Comparison of ENCODE assay signal across 9 mouse cellular contexts in genomic region chr2:26639838-26640830, GRCm38 (mm10). TPM values are rescaled to one million over a fixed set of nuclear protein-coding genes. Genes with fewer than 3 reads are reported as not detected.
A peak's percentile ranks its signal among the peaks of the same experiment; 100 is the strongest.
DNase-seq lines count a peak whose midpoint lies in the region; ATAC-seq and TF ChIP-seq lines count a peak whose summit lies in the region.
"Had no signal": no experiment of that assay in that cellular context is flagged by ENCODE, and none has a peak within 500 bp of the region (broad histone marks: within the 10 kb centered on the region; RNA-seq: fewer than 3 reads in every experiment).

No protein-coding gene starts in this region.

- peak overlapping the region; percentile 76 to 82 for H3K27ac ChIP-seq in heart, embryonic 14.5 days (replicated peaks in 1 of 2; ENCODE audit: control insufficient read depth in 1 of 2, insufficient read depth in 1 of 2, low read depth in 2 of 2, low read length in 2 of 2)
- peak overlapping the region; percentile 91 for H3K27ac ChIP-seq in liver, embryonic 11.5 days (ENCODE audit: low read depth, low read length)

- H3K27me3 ChIP-seq in heart, embryonic 14.5 days (ENCODE audit: control insufficient read depth, insufficient read depth, low read length) = no peaks in the 10 kb centered on the region
- no peaks in the 10 kb centered on the region for H3K27me3 ChIP-seq in liver, embryonic 11.5 days (replicated peaks; ENCODE audit: control insufficient read depth, insufficient read depth, low read length)
- H3K27me3 ChIP-seq in myocyte (ENCODE audit: control insufficient read depth, insufficient read depth, insufficient read length) = no peaks in the 10 kb centered on the region

- H3K4me3 ChIP-seq in heart, embryonic 14.5 days (ENCODE audit: control insufficient read depth in 1 of 2, insufficient read depth in 1 of 2, low read depth in 1 of 2, low read length in 2 of 2) = peak overlapping the region; percentile 66 to 94
- peak overlapping the region; percentile 97 for H3K4me3 ChIP-seq in liver, embryonic 11.5 days (ENCODE audit: low read depth, low read length)
- H3K4me3 ChIP-seq in myocyte = peak overlapping the region; percentile 95

- peak overlapping the region; percentile 87 for H3K4me2 ChIP-seq in heart, embryonic 14.5 days (ENCODE audit: low read length)
- peak overlapping the region; percentile 75 for H3K4me2 ChIP-seq in liver, embryonic 11.5 days
- H3K4me2 ChIP-seq in myocyte (ENCODE audit: low read depth) = peak overlapping the region; percentile 83

- WGBS in heart, embryonic 14.5 days = 4% methylated on average over 49 of the region's 49 CpGs
- WGBS in liver, embryonic 11.5 days = 4% methylated on average over 49 of the region's 49 CpGs

- ATAC-seq in CD4-positive, CD25-positive, alpha-beta regulatory T cell, adult 4 months = peak; percentile 84
- peak; percentile 62 for ATAC-seq in heart, embryonic 14.5 days (ENCODE audit: insufficient number of reproducible peaks, insufficient read depth, low FRiP score, low read depth)
- peak; percentile 75 for ATAC-seq in liver, embryonic 11.5 days (replicated peaks; ENCODE audit: low FRiP score)

- TF ChIP-seq POLR2A in myocyte (IDR thresholded peaks at IDR 0.05; ENCODE audit: insufficient read length, low read depth) = peak; percentile 97

- peaks cover 38% of the 10 kb centered on the region for H3K36me3 ChIP-seq in heart, embryonic 14.5 days (ENCODE audit: control insufficient read depth, insufficient read depth, low read length)
- H3K36me3 ChIP-seq in liver, embryonic 11.5 days (ENCODE audit: control insufficient read depth, insufficient read depth, low read length) = peaks cover 33% of the 10 kb centered on the region
- peaks cover 20% of the 10 kb centered on the region for H3K36me3 ChIP-seq in myocyte (ENCODE audit: control insufficient read depth, insufficient read depth)

- peak; percentile 85 for DNase-seq in c-Kit-negative CD71-positive TER-119-positive erythroid progenitor cells, embryonic 14.5 days (ENCODE audit: low read depth, low spot score)
- peak; percentile 79 for DNase-seq in fibroblast of lung, adult 2 months (ENCODE audit: low read depth)
- DNase-seq in kidney, postnatal 10 days = peak; percentile 100
- peak; percentile 95 for DNase-seq in liver, embryonic 11.5 days (ENCODE audit: low spot score)
- DNase-seq in spleen, postnatal 4 days (ENCODE audit: low spot score in 2 of 2) = peak; percentile 94 to 99

- no peaks in the 10 kb centered on the region for H3K9me3 ChIP-seq in heart, embryonic 14.5 days (ENCODE audit: control insufficient read depth, low read length)
- H3K9me3 ChIP-seq in liver, embryonic 11.5 days (ENCODE audit: control insufficient read depth, low read length) = no peaks in the 10 kb centered on the region

- H3ac ChIP-seq in myocyte (ENCODE audit: control insufficient read depth, insufficient read length) = peak overlapping the region; percentile 6

- peaks cover 13 to 20% of the 10 kb centered on the region in 2 experiments for H3K4me1 ChIP-seq in heart, embryonic 14.5 days (ENCODE audit: control insufficient read depth in 2 of 2, insufficient read depth in 2 of 2, low read length in 2 of 2)
- H3K4me1 ChIP-seq in liver, embryonic 11.5 days (replicated peaks; ENCODE audit: control insufficient read depth, insufficient read depth, low read length) = peaks cover 25% of the 10 kb centered on the region

- peaks cover 29% of the 10 kb centered on the region for H3K79me2 ChIP-seq in myocyte (ENCODE audit: control insufficient read depth, insufficient read depth)

- H3K9ac ChIP-seq in heart, embryonic 14.5 days (ENCODE audit: low read length) = peak overlapping the region; percentile 97
- H3K9ac ChIP-seq in liver, embryonic 11.5 days (ENCODE audit: low read depth, low read length) = peak overlapping the region; percentile 100

TF ChIP-seq in myocyte, 11 proteins besides CTCF, POLR2A, EP300 and RAD21:
- no peak for TF ChIP-seq MAX (IDR thresholded peaks at IDR 0.05; ENCODE audit: low read depth)
- TF ChIP-seq REST (IDR thresholded peaks at IDR 0.05; ENCODE audit: insufficient read depth, insufficient read length) = no peak
- TF ChIP-seq E2F4 (IDR thresholded peaks at IDR 0.05; ENCODE audit: insufficient read depth) = no peak
- TF ChIP-seq POLR2AphosphoS2 (IDR thresholded peaks at IDR 0.05; ENCODE audit: insufficient read length, low read depth) = peak; percentile 97
- no peak for TF ChIP-seq MYOG (IDR thresholded peaks at IDR 0.05; ENCODE audit: control insufficient read depth in 1 of 3, insufficient read depth in 1 of 3, insufficient read length in 2 of 3, low read depth in 2 of 3)

RNA-seq across cellular contexts. Expression of gene Fam69b, which starts 11.9 kb away (rescaled TPM):
- polyA plus RNA-seq in CD4-positive, CD25-positive, alpha-beta regulatory T cell, adult 4 months (2017; shearing (Covaris generic)) = 1 to 10 TPM; 1.5 to 2.6 TPM
- polyA plus RNA-seq in heart, embryonic 14.5 days (2014; fragmentation: Nextera tagmentation; extraction: Ambion mirVana) = 13.3 and 15.2 TPM in 2 replicates
- polyA plus RNA-seq in liver, embryonic 11.5 days (2014; fragmentation: Nextera tagmentation; extraction: Ambion mirVana) = 10.5 and 11.1 TPM in 2 replicates
- 2.6 TPM for polyA plus RNA-seq in myocyte (2012; fragmentation: generic; extraction: Trizol)

RNA-seq across cellular contexts. Expression of gene Lcn4, which starts 30.9 kb away (rescaled TPM):
- polyA plus RNA-seq in CD4-positive, CD25-positive, alpha-beta regulatory T cell, adult 4 months (2017; shearing (Covaris generic)) = under 1 TPM in 1 of 2 experiments, not detected in 1; 0.92 TPM
- polyA plus RNA-seq in heart, embryonic 14.5 days (2014; fragmentation: Nextera tagmentation; extraction: Ambion mirVana) = not detected in 2 replicates
- not detected in 2 replicates for polyA plus RNA-seq in liver, embryonic 11.5 days (2014; fragmentation: Nextera tagmentation; extraction: Ambion mirVana)
- polyA plus RNA-seq in myocyte (2012; fragmentation: generic; extraction: Trizol) = not detected
- polyA plus RNA-seq: gonadal fat pad, adult 2 months had no signal

RNA-seq across cellular contexts. Expression of gene Agpat2, which starts 35.9 kb away (rescaled TPM):
- 1 to 10 TPM; 5.8 to 7.7 TPM for polyA plus RNA-seq in CD4-positive, CD25-positive, alpha-beta regulatory T cell, adult 4 months (2017; shearing (Covaris generic))
- 24.0 and 24.7 TPM in 2 replicates for polyA plus RNA-seq in heart, embryonic 14.5 days (2014; fragmentation: Nextera tagmentation; extraction: Ambion mirVana)
- 36.1 and 40.1 TPM in 2 replicates for polyA plus RNA-seq in liver, embryonic 11.5 days (2014; fragmentation: Nextera tagmentation; extraction: Ambion mirVana)
- polyA plus RNA-seq in myocyte (2012; fragmentation: generic; extraction: Trizol) = 31.3 TPM

RNA-seq across cellular contexts. Expression of gene Gm20532, which starts 53.7 kb away (rescaled TPM):
- not detected for polyA plus RNA-seq in CD4-positive, CD25-positive, alpha-beta regulatory T cell, adult 4 months (2017; shearing (Covaris generic))
- polyA plus RNA-seq in heart, embryonic 14.5 days (2014; fragmentation: Nextera tagmentation; extraction: Ambion mirVana) = not detected in 2 replicates
- polyA plus RNA-seq in liver, embryonic 11.5 days (2014; fragmentation: Nextera tagmentation; extraction: Ambion mirVana) = not detected in 2 replicates
- not detected for polyA plus RNA-seq in myocyte (2012; fragmentation: generic; extraction: Trizol)
- polyA plus RNA-seq: gonadal fat pad, adult 2 months had no signal

Comparison
In these comparisons a context has a peak if more than half of its experiments do, and no peak if none do; other contexts are left out.
1. Peak in every context shown above with its lines: DNase-seq, ATAC-seq, H3K4me3 ChIP-seq and H3K27ac ChIP-seq.